Mouse (Mus musculus) liver, embryonic 15.5 days (tissue): ENCODE data around the gene Gm4969. TPM values are rescaled to one million over a fixed set of nuclear protein-coding genes. Genes with fewer than 3 reads are reported as not detected.
"Not testable (repeated sequence)": the region's sequence is repeated elsewhere in the genome, so short reads cannot be mapped to it uniquely, and the experiment has no call there.

Source experiments
- ATAC-seq: fragments of 200-750 bp; cut with Nextera tagmentation; 2 replicates; pipeline ENCODE4 v1.8.0; 2017; ENCODE audit warnings: moderate number of reproducible peaks, mild to moderate bottlenecking, moderate library complexity; ENCODE audit not compliant: insufficient read depth
- H3K27ac ChIP-seq: fragments of 300-500 bp; sonication (generic); replicated peaks from 2 replicates; pipeline ENCODE4 v1.5.1; 2015; ENCODE audit warnings: mild to moderate bottlenecking, inconsistent platforms
- H3K27me3 ChIP-seq: fragments of 300-500 bp; sonication (generic); 2 replicates; pipeline ENCODE4 v1.6.1; 2015; ENCODE audit warnings: mild to moderate bottlenecking, inconsistent platforms
- H3K36me3 ChIP-seq: fragments of 300-500 bp; sonication (generic); replicated peaks from 2 replicates; pipeline ENCODE4 v1.6.1; 2015; ENCODE audit warnings: moderate library complexity, mild to moderate bottlenecking, inconsistent platforms
- H3K4me1 ChIP-seq: fragments of 300-500 bp; sonication (generic); replicated peaks from 2 replicates; pipeline ENCODE4 v1.6.1; 2015; ENCODE audit warnings: inconsistent platforms
- H3K4me2 ChIP-seq: fragments of 300-500 bp; sonication (generic); 2 replicates; pipeline ENCODE4 v1.6.1; 2015; ENCODE audit warnings: moderate library complexity, mild to moderate bottlenecking, inconsistent platforms
- H3K4me3 ChIP-seq: fragments of 300-500 bp; sonication (generic); replicated peaks from 2 replicates; pipeline ENCODE4 v1.5.1; 2015; ENCODE audit warnings: mild to moderate bottlenecking, inconsistent platforms
- H3K9ac ChIP-seq: fragments of 300-500 bp; sonication (generic); 2 replicates; pipeline ENCODE4 v1.6.1; 2015; ENCODE audit warnings: moderate library complexity, mild to moderate bottlenecking, inconsistent platforms
- H3K9me3 ChIP-seq: fragments of 300-500 bp; sonication (generic); replicated peaks from 2 replicates; pipeline ENCODE4 v1.6.1; 2016; ENCODE audit warnings: inconsistent platforms
- WGBS: fragments of 180-500 bp; shearing (Covaris S2); methylation state at CpG from one replicate; pipeline ENCODE4 v1.1.7; 2015; ENCODE audit warnings: mixed read lengths; ENCODE audit not compliant: insufficient replicate concordance; 5-methylcytosine and 5-hydroxymethylcytosine counted together
- polyA plus RNA-seq: library from polyadenylated mRNA; unstranded; fragments of >200 nt; fragmentation: Nextera tagmentation; extraction: Ambion mirVana; gene quantifications from 2 replicates; pipeline ENCODE4 v1.2.1, GENCODE M21; 2015

Gene Gm4969
- polyA plus RNA-seq, 1 experiment from 2014 or later, result 0.14 TPM

- not testable (repeated sequence) for H3K27ac ChIP-seq, ATAC-seq, H3K9ac ChIP-seq, H3K36me3 ChIP-seq, H3K4me2 ChIP-seq, H3K9me3 ChIP-seq, H3K4me3 ChIP-seq
- 37% methylated on average over 3 of the region's 3 CpGs for WGBS
- peaks cover 17% of the 10 kb centered on the region for H3K4me1 ChIP-seq
- peaks cover 64% of the 10 kb centered on the region for H3K27me3 ChIP-seq
These were observed 47.1 kb downstream of the Gm4969 start for GRCm38 (mm10) chr7:19071024-19071423.

- Histone ChIP-seq H3K9ac (no peak overlapping the region), H3K9me3 (no peaks in the 10 kb centered on the region), H3K4me2 (no peak overlapping the region), H3K4me3 (no peak overlapping the region), H3K36me3 (no peaks in the 10 kb centered on the region), H3K27ac (no peak overlapping the region), H3K4me1 (peaks cover 4% of the 10 kb centered on the region), H3K27me3 (peaks cover 71% of the 10 kb centered on the region)
- 35% methylated on average over 3 of the region's 3 CpGs for WGBS
- ATAC-seq, result no peak
These were observed 48.7 kb downstream of the Gm4969 start for GRCm38 (mm10) chr7:19069500-19069899.

GRCm38 (mm10) chr7:19068707-19069106, 49.5 kb downstream of the Gm4969 start:
- ATAC-seq, result no peak
- Histone ChIP-seq H3K27me3 (peaks cover 71% of the 10 kb centered on the region), H3K4me1 (peaks cover 4% of the 10 kb centered on the region), H3K27ac (no peak overlapping the region), H3K9ac (no peak overlapping the region), H3K9me3 (no peaks in the 10 kb centered on the region), H3K4me3 (no peak overlapping the region), H3K4me2 (no peak overlapping the region), H3K36me3 (no peaks in the 10 kb centered on the region)
- WGBS, result 1% methylated on average over 2 of the region's 2 CpGs

GRCm38 (mm10) chr7:19067935-19068334, 50.2 kb downstream of the Gm4969 start:
- no peak for ATAC-seq
- no peaks in the 10 kb centered on the region for H3K9me3 ChIP-seq

GRCm38 (mm10) chr7:19067063-19067462, 51.1 kb downstream of the Gm4969 start:
- no peak for ATAC-seq
- Histone ChIP-seq H3K4me2 (no peak overlapping the region), H3K4me3 (no peak overlapping the region), H3K9ac (no peak overlapping the region), H3K4me1 (peaks cover 4% of the 10 kb centered on the region), H3K27me3 (peaks cover 66% of the 10 kb centered on the region), H3K27ac (no peak overlapping the region), H3K36me3 (no peaks in the 10 kb centered on the region), H3K9me3 (no peaks in the 10 kb centered on the region)
- WGBS, result 33% methylated on average over 14 of the region's 14 CpGs

More at GRCm38 (mm10) chr7:19067935-19068334, 50.2 kb downstream of the Gm4969 start:
- Histone ChIP-seq H3K9ac (no peak overlapping the region), H3K4me3 (no peak overlapping the region), H3K4me1 (peaks cover 4% of the 10 kb centered on the region), H3K36me3 (no peaks in the 10 kb centered on the region), H3K27me3 (peaks cover 70% of the 10 kb centered on the region), H3K4me2 (no peak overlapping the region), H3K27ac (no peak overlapping the region)
- WGBS, result 50% methylated on average over 14 of the region's 14 CpGs

- H3K4me3 ChIP-seq, result no peak overlapping the region
- H3K4me1 ChIP-seq, result peaks cover 4% of the 10 kb centered on the region
- no peaks in the 10 kb centered on the region for H3K36me3 ChIP-seq
- 35% methylated on average over 13 of the region's 13 CpGs for whole genome bisulfite sequencing
- H3K4me2 ChIP-seq, result no peak overlapping the region
- no peaks in the 10 kb centered on the region for H3K9me3 ChIP-seq
- no peak overlapping the region for H3K9ac ChIP-seq
- no peak for ATAC-seq
- peaks cover 62% of the 10 kb centered on the region for H3K27me3 ChIP-seq
- H3K27ac ChIP-seq, result no peak overlapping the region
These were observed 52.3 kb downstream of the Gm4969 start for GRCm38 (mm10) chr7:19065896-19066295.

GRCm38 (mm10) chr7:19057405-19057804, 60.8 kb downstream of the Gm4969 start:
- no peak overlapping the region for H3K27ac ChIP-seq
- no peaks in the 10 kb centered on the region for H3K9me3 ChIP-seq
- WGBS, result 60% methylated on average over 10 of the region's 10 CpGs
- no peak overlapping the region for H3K4me3 ChIP-seq
- ATAC-seq, result no peak
- no peak overlapping the region for H3K9ac ChIP-seq
- H3K4me2 ChIP-seq, result no peak overlapping the region
- peaks cover 1% of the 10 kb centered on the region; the same call in 1 of the 2 replicates for H3K36me3 ChIP-seq
- H3K27me3 ChIP-seq, result peaks cover 12% of the 10 kb centered on the region
- no peaks in the 10 kb centered on the region for H3K4me1 ChIP-seq

- H3K4me1 ChIP-seq, result no peaks in the 10 kb centered on the region
- peaks cover 11% of the 10 kb centered on the region for H3K27me3 ChIP-seq
- H3K36me3 ChIP-seq, result peaks cover 24% of the 10 kb centered on the region
- H3K27ac ChIP-seq, result no peak overlapping the region
- H3K9me3 ChIP-seq, result no peaks in the 10 kb centered on the region
- no peak overlapping the region for H3K4me3 ChIP-seq
- H3K4me2 ChIP-seq, result no peak overlapping the region
- no peak for ATAC-seq
- H3K9ac ChIP-seq, result no peak overlapping the region
- 78% methylated on average over 8 of the region's 8 CpGs for WGBS
These were observed 63.1 kb downstream of the Gm4969 start for GRCm38 (mm10) chr7:19055108-19055507.

GRCm38 (mm10) chr7:19054777-19055076, 63.4 kb downstream of the Gm4969 start:
- 73% methylated on average over 9 of the region's 9 CpGs for whole genome bisulfite sequencing
- no peak for ATAC-seq
- Histone ChIP-seq H3K4me1 (no peaks in the 10 kb centered on the region), H3K4me3 (no peak overlapping the region), H3K4me2 (no peak overlapping the region), H3K9me3 (no peaks in the 10 kb centered on the region), H3K27ac (no peak overlapping the region), H3K9ac (no peak overlapping the region), H3K27me3 (peaks cover 7% of the 10 kb centered on the region), H3K36me3 (peaks cover 28% of the 10 kb centered on the region)

GRCm38 (mm10) chr7:19054047-19054776, 64.0 kb downstream of the Gm4969 start, which contains the start of gene Rsph6a:
TSS of gene Rsph6a (plus strand) at chr7:19054690.
- no peaks in the 10 kb centered on the region for H3K4me1 ChIP-seq
- H3K4me2 ChIP-seq, result no peak within 1 kb of the TSS
- no peaks in the 10 kb centered on the region for H3K9me3 ChIP-seq
- H3K36me3 ChIP-seq, result peaks cover 33% of the 10 kb centered on the region
- 0 out of 2 replicates have a peak, but pooled peaks cover 2% of the 10 kb centered on the region for H3K27me3 ChIP-seq
- H3K9ac ChIP-seq, result no peak within 1 kb of the TSS
- no peak for ATAC-seq
- H3K4me3 ChIP-seq, result no peak within 1 kb of the TSS
- WGBS, result 56% methylated on average over 33 of the region's 33 CpGs
- H3K27ac ChIP-seq, result no peak within 1 kb of the TSS

GRCm38 (mm10) chr7:19053136-19053532, 65.0 kb downstream of the Gm4969 start:
- no peak overlapping the region for H3K4me2 ChIP-seq
- no peak overlapping the region for H3K9ac ChIP-seq
- no peak overlapping the region for H3K27ac ChIP-seq
- no peak for ATAC-seq
- H3K27me3 ChIP-seq, result no peaks in the 10 kb centered on the region
- H3K9me3 ChIP-seq, result no peaks in the 10 kb centered on the region
- H3K4me1 ChIP-seq, result no peaks in the 10 kb centered on the region
- 76% methylated on average over 7 of the region's 7 CpGs for WGBS
- peaks cover 44% of the 10 kb centered on the region for H3K36me3 ChIP-seq
- H3K4me3 ChIP-seq, result no peak overlapping the region
